ENCODE assay signal across 18 mouse cellular contexts in genomic region chrX:101084192-101084591, GRCm38 (mm10). TPM values are rescaled to one million over a fixed set of nuclear protein-coding genes. Genes with fewer than 3 reads are reported as not detected.
A peak's percentile ranks its signal among the peaks of the same experiment; 100 is the strongest.
DNase-seq lines count a peak whose midpoint lies in the region; ATAC-seq lines count a peak whose summit lies in the region.
"Had no signal": no experiment of that assay in that cellular context is flagged by ENCODE, and none has a peak within 500 bp of the region (broad histone marks: within the 10 kb centered on the region; RNA-seq: fewer than 3 reads in every experiment).

No protein-coding gene starts in this region.

- H3K4me1 ChIP-seq in heart, embryonic 13.5 days = no peaks in the 10 kb centered on the region
- no peaks in the 10 kb centered on the region for H3K4me1 ChIP-seq in midbrain, embryonic 12.5 days
- H3K4me1 ChIP-seq in midbrain, embryonic 11.5 days (ENCODE audit: control insufficient read depth, insufficient read depth, low read length) = no peaks in the 10 kb centered on the region
- H3K4me1 ChIP-seq in midbrain, embryonic 15.5 days = no peaks in the 10 kb centered on the region
- H3K4me1 ChIP-seq: megakaryocyte, embryonic 14.5 days had no signal

- H3K4me3 ChIP-seq in heart, embryonic 13.5 days = no peak overlapping the region
- H3K4me3 ChIP-seq in midbrain, embryonic 12.5 days = no peak overlapping the region
- no peak overlapping the region for H3K4me3 ChIP-seq in midbrain, embryonic 11.5 days (ENCODE audit: low read depth, low read length)
- H3K4me3 ChIP-seq in midbrain, embryonic 15.5 days = no peak overlapping the region
- H3K4me3 ChIP-seq: gastrocnemius, adult 2 months had no signal

- H3K9ac ChIP-seq in heart, embryonic 13.5 days = no peak overlapping the region
- no peak overlapping the region for H3K9ac ChIP-seq in midbrain, embryonic 12.5 days (replicated peaks)
- no peak overlapping the region for H3K9ac ChIP-seq in midbrain, embryonic 11.5 days (ENCODE audit: low read length)
- H3K9ac ChIP-seq in midbrain, embryonic 15.5 days = no peak overlapping the region
- H3K9ac ChIP-seq: neural tube, embryonic 13.5 days had no signal

- H3K27ac ChIP-seq in heart, embryonic 13.5 days (replicated peaks) = no peak overlapping the region
- H3K27ac ChIP-seq in midbrain, embryonic 12.5 days (replicated peaks) = no peak overlapping the region
- no peak overlapping the region for H3K27ac ChIP-seq in midbrain, embryonic 11.5 days (ENCODE audit: low read depth, low read length)
- no peak overlapping the region for H3K27ac ChIP-seq in midbrain, embryonic 15.5 days
- H3K27ac ChIP-seq: gastrocnemius, adult 2 months; neural tube, embryonic 13.5 days had no signal

- no peak for ATAC-seq in heart, embryonic 13.5 days (ENCODE audit: extremely low read depth, insufficient number of reproducible peaks, low FRiP score, low TSS enrichment)
- no peak for ATAC-seq in midbrain, embryonic 12.5 days (ENCODE audit: low FRiP score, low read depth)
- ATAC-seq in midbrain, embryonic 11.5 days (ENCODE audit: low FRiP score) = no peak
- no peak for ATAC-seq in midbrain, embryonic 15.5 days (replicated peaks)
- ATAC-seq: Patski had no signal

- no peaks in the 10 kb centered on the region for H3K9me3 ChIP-seq in heart, embryonic 13.5 days
- H3K9me3 ChIP-seq in midbrain, embryonic 12.5 days = no peaks in the 10 kb centered on the region
- no peaks in the 10 kb centered on the region for H3K9me3 ChIP-seq in midbrain, embryonic 11.5 days (ENCODE audit: control insufficient read depth, low read length)
- no peaks in the 10 kb centered on the region for H3K9me3 ChIP-seq in midbrain, embryonic 15.5 days
- H3K9me3 ChIP-seq: megakaryocyte, embryonic 14.5 days; neural tube, embryonic 13.5 days had no signal

- WGBS in heart, embryonic 13.5 days = 57% methylated on average over 2 of the region's 2 CpGs
- 42% methylated on average over 2 of the region's 2 CpGs for WGBS in midbrain, embryonic 12.5 days
- 43% methylated on average over 2 of the region's 2 CpGs for WGBS in midbrain, embryonic 11.5 days
- 54% methylated on average over 2 of the region's 2 CpGs for WGBS in midbrain, embryonic 15.5 days

- DNase-seq in heart, adult 11 months = no peak
- DNase-seq in midbrain, embryonic 11.5 days (ENCODE audit: low spot score, missing footprints) = no peak
- peak; percentile 18 for DNase-seq in WW6 (ENCODE audit: low read depth, low spot score)
- DNase-seq in adrenal gland, postnatal 25 days = no peak
- no peak for DNase-seq in left cerebral cortex, postnatal 36 days (ENCODE audit: low spot score in 2 of 2)
- DNase-seq: adrenal gland, postnatal 10 days; gastrocnemius, adult 2 months; kidney, postnatal 4 days; layer of hippocampus, postnatal 36 days; liver had no signal

- H3K4me2 ChIP-seq in heart, embryonic 13.5 days = peak overlapping the region; percentile 74
- H3K4me2 ChIP-seq in midbrain, embryonic 12.5 days (replicated peaks) = peak overlapping the region; percentile 58; the same call in 1 of the 2 replicates
- no peak overlapping the region for H3K4me2 ChIP-seq in midbrain, embryonic 11.5 days
- peak overlapping the region; percentile 61 for H3K4me2 ChIP-seq in midbrain, embryonic 15.5 days

- H3K36me3 ChIP-seq in heart, embryonic 13.5 days = no peaks in the 10 kb centered on the region
- no peaks in the 10 kb centered on the region for H3K36me3 ChIP-seq in midbrain, embryonic 12.5 days
- no peaks in the 10 kb centered on the region for H3K36me3 ChIP-seq in midbrain, embryonic 11.5 days (ENCODE audit: control insufficient read depth, insufficient read depth, low read length)
- no peaks in the 10 kb centered on the region for H3K36me3 ChIP-seq in midbrain, embryonic 15.5 days (replicated peaks)
- H3K36me3 ChIP-seq: neural tube, embryonic 13.5 days had no signal

- intact Hi-C loops in left cerebral cortex, postnatal 36 days (cut with DNase I) = no loop called here

- peaks cover 31% of the 10 kb centered on the region for H3K27me3 ChIP-seq in heart, embryonic 13.5 days (replicated peaks)
- peaks cover 21% of the 10 kb centered on the region for H3K27me3 ChIP-seq in midbrain, embryonic 12.5 days
- no peaks in the 10 kb centered on the region for H3K27me3 ChIP-seq in midbrain, embryonic 11.5 days (ENCODE audit: control insufficient read depth, insufficient read depth, low read length)
- H3K27me3 ChIP-seq in midbrain, embryonic 15.5 days (replicated peaks) = peaks cover 4% of the 10 kb centered on the region; the same call in 1 of the 2 replicates

RNA-seq across cellular contexts. Expression of gene Slc7a3, which starts 1.6 kb away (rescaled TPM):
- polyA plus RNA-seq in heart, embryonic 13.5 days (2015; fragmentation: Nextera tagmentation; extraction: Ambion mirVana) = 0.25 and 0.65 TPM in 2 replicates
- polyA plus RNA-seq in midbrain, embryonic 12.5 days (2016; fragmentation: Nextera tagmentation; extraction: Ambion mirVana) = 0.61 and 0.82 TPM in 2 replicates
- 0.77 and 0.91 TPM in 2 replicates for polyA plus RNA-seq in midbrain, embryonic 11.5 days (2014; fragmentation: Nextera tagmentation; extraction: Ambion mirVana)
- 6.2 and 6.5 TPM in 2 replicates for polyA plus RNA-seq in midbrain, embryonic 15.5 days (2015; fragmentation: Nextera tagmentation; extraction: Ambion mirVana)
- 0.58 TPM in 1 of 2 replicates, not detected in the other for total RNA-seq in adrenal gland, postnatal 25 days (2021)
- total RNA-seq in left cerebral cortex, postnatal 36 days (2021) = 1 to 10 TPM; 6.4 to 7.2 TPM
- total RNA-seq: gastrocnemius, adult 2 months had no signal

RNA-seq across cellular contexts. Expression of gene Tex11, which starts 24.7 kb away (rescaled TPM):
- 0.17 and 0.32 TPM in 2 replicates for polyA plus RNA-seq in heart, embryonic 13.5 days (2015; fragmentation: Nextera tagmentation; extraction: Ambion mirVana)
- not detected in 2 replicates for polyA plus RNA-seq in midbrain, embryonic 12.5 days (2016; fragmentation: Nextera tagmentation; extraction: Ambion mirVana)
- polyA plus RNA-seq in midbrain, embryonic 11.5 days (2014; fragmentation: Nextera tagmentation; extraction: Ambion mirVana) = 0.06 and 0.11 TPM in 2 replicates
- 0.09 TPM in 1 of 2 replicates, not detected in the other for polyA plus RNA-seq in midbrain, embryonic 15.5 days (2015; fragmentation: Nextera tagmentation; extraction: Ambion mirVana)
- total RNA-seq in adrenal gland, postnatal 25 days (2021) = not detected in 2 replicates
- under 1 TPM in 1 of 2 experiments, not detected in 1; 0.10 TPM for total RNA-seq in left cerebral cortex, postnatal 36 days (2021)
- total RNA-seq: adrenal gland, postnatal 10 days; common myeloid progenitor, adult 5-6 weeks; gastrocnemius, adult 2 months; layer of hippocampus, postnatal 36 days had no signal
- polyA plus RNA-seq: C2C12; neural tube, embryonic 13.5 days; Patski had no signal
